Mouse (Mus musculus) ES-Bruce4 (cell line): ENCODE data around the gene Olfr1315-ps1. TPM values are rescaled to one million over a fixed set of nuclear protein-coding genes. Genes with fewer than 3 reads are reported as not detected.

Experiments used
- H3K27ac ChIP-seq: 2 replicates; pipeline ENCODE4 v1.5.1; 2012; ENCODE audit warnings: low read length, inconsistent platforms; ENCODE audit not compliant: insufficient read depth
- H3K27me3 ChIP-seq: 2 replicates; pipeline ENCODE4 v1.6.1; 2012; ENCODE audit warnings: mild to moderate bottlenecking, low read length, inconsistent platforms; ENCODE audit not compliant: control insufficient read depth, poor library complexity, insufficient read depth, severe bottlenecking
- H3K36me3 ChIP-seq: 2 replicates; pipeline ENCODE4 v1.6.1; 2012; ENCODE audit warnings: inconsistent platforms, mild to moderate bottlenecking, low read length, moderate library complexity; ENCODE audit not compliant: control insufficient read depth, poor library complexity, insufficient read depth, severe bottlenecking
- H3K4me1 ChIP-seq: one replicate; pipeline ENCODE4 v1.8.1; 2011; ENCODE audit warnings: low read length; ENCODE audit not compliant: control insufficient read depth, insufficient read depth
- H3K4me3 ChIP-seq: 2 replicates; pipeline ENCODE4 v1.5.1; 2011; ENCODE audit warnings: low read depth, mild to moderate bottlenecking, low read length
- H3K9ac ChIP-seq: 2 replicates; pipeline ENCODE4 v1.6.1; 2012; ENCODE audit warnings: low read depth, mild to moderate bottlenecking, inconsistent platforms; ENCODE audit not compliant: poor library complexity, severe bottlenecking
- H3K9me3 ChIP-seq: replicated peaks from 2 replicates; pipeline ENCODE4 v1.6.1; 2012; ENCODE audit warnings: mild to moderate bottlenecking, low read length, inconsistent platforms; ENCODE audit not compliant: control insufficient read depth, poor library complexity, insufficient read depth, severe bottlenecking
- CTCF ChIP-seq: IDR thresholded peaks from one replicate; pipeline ENCODE4 v1.8.1; 2011; ENCODE audit warnings: low read depth, low read length
- EP300 ChIP-seq: IDR thresholded peaks from 2 replicates; pipeline ENCODE4 v1.6.1; 2011; ENCODE audit warnings: low read depth, low read length; ENCODE audit not compliant: insufficient read depth
- POLR2A ChIP-seq: IDR thresholded peaks from one replicate; pipeline ENCODE4 v1.8.1; 2011; ENCODE audit warnings: low read length; ENCODE audit not compliant: insufficient read depth
- polyA plus RNA-seq: library from polyadenylated mRNA; stranded (reverse); fragments of >200 nt; gene quantifications from 2 replicates; pipeline ENCODE4 v1.2.4, GENCODE M21; 2011; ENCODE audit warnings: low read depth; ENCODE audit not compliant: missing spikeins, insufficient read depth, insufficient read length

The Olfr1315-ps1 gene
- polyA plus RNA-seq: not detected in 2 replicates

DNA sequence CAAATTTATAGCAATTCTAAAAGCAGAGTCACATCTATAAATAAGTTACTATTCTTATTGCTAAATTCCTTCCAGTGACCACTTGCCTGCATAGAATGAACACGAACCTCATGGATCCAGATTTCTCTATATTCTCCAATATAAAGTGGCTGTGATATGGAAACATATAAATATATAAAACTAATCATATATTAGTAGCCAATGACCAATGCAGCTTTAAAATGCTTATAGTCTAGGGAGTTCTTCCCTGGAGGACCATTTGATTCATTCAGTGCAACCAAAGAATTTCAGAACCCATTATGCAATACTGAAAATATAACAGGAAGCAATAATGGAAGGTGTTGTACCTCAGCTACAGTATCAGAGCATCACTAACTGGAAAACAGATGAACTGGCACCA is at the start of gene Olfr1315-ps1:
Gene Olfr1315-ps1 (minus strand): TSS at position 101 of the 400 bp plus-strand sequence.
- Histone ChIP-seq H3K9me3 (peaks cover 5% of the 10 kb centered on the region; the same call in 1 of the 2 replicates), H3K27me3 (no peaks in the 10 kb centered on the region), H3K36me3 (no peaks in the 10 kb centered on the region), H3K27ac (no peak within 1 kb of the TSS), H3K4me3 (no peak within 1 kb of the TSS), H3K4me1 (no peaks in the 10 kb centered on the region), H3K9ac (no peak within 1 kb of the TSS)
- no peak for TF ChIP-seq POLR2A
- no peak for TF ChIP-seq CTCF
- TF ChIP-seq EP300: no peak

GRCm38 (mm10) chr2:112153898-112154297 is 38.7 kb upstream of the Olfr1315-ps1 start, which contains the start of gene Olfr1318:
Gene Olfr1318 (plus strand): TSS chr2:112154198.
- no peak within 1 kb of the TSS for H3K4me3 ChIP-seq
- H3K4me1 ChIP-seq: no peaks in the 10 kb centered on the region
- no peak within 1 kb of the TSS for H3K27ac ChIP-seq
- H3K27me3 ChIP-seq: no peaks in the 10 kb centered on the region
- TF ChIP-seq POLR2A (no peak), CTCF (no peak), EP300 (no peak)
- H3K36me3 ChIP-seq: no peaks in the 10 kb centered on the region
- no peaks in the 10 kb centered on the region for H3K9me3 ChIP-seq
- no peak within 1 kb of the TSS for H3K9ac ChIP-seq

DNA sequence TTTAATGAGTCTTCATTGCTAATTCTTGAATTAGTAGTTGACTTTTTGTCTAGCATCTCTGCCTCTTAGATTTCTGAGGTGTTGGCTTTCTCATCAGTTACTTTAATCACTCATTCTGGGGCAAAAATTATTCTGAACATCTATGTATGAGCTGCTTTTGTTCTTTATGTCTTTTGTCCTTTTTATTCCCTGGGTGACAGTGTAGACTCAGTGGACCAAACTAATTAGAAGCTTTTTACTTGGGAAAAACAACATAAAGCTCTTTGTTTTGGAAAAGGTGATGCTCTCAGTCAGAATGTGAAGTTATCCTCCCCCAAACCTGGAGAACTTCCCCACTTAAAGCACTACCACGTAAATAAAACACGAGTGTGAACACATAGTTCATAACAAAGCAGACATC is 24.8 kb upstream of the Olfr1315-ps1 start, which contains the start of gene Olfr1317:
Gene Olfr1317 (plus strand): TSS at position 301 of the 400 bp plus-strand sequence.
- H3K36me3 ChIP-seq: no peaks in the 10 kb centered on the region
- H3K4me3 ChIP-seq: no peak within 1 kb of the TSS
- no peak within 1 kb of the TSS for H3K27ac ChIP-seq
- H3K27me3 ChIP-seq: no peaks in the 10 kb centered on the region
- no peaks in the 10 kb centered on the region for H3K9me3 ChIP-seq
- TF ChIP-seq CTCF: no peak
- no peak for TF ChIP-seq POLR2A
- no peak for TF ChIP-seq EP300
- H3K9ac ChIP-seq: no peak within 1 kb of the TSS
- H3K4me1 ChIP-seq: no peaks in the 10 kb centered on the region

DNA sequence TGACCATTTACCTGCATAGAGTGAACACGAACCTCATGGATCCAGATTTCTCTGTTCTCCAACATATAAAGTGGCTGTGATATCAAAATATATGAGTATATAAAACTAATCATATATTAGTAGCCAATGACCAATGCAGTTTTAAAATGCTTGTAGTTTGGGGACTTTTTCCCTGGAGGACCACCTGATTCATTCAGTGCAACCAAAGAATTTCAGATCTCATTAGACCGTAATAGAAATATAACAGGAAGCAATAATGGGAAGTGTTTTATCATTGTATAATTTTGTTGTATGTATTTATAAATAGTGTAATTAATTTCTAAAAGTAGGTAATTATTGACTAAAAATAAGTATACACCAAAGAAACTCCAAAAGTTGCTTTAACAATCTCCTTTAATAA is 19.6 kb upstream of the Olfr1315-ps1 start, which contains the start of gene Olfr1316:
Gene Olfr1316 (minus strand): TSS at position 101 of the 400 bp plus-strand sequence.
- Histone ChIP-seq H3K27ac (no peak within 1 kb of the TSS), H3K9me3 (no peaks in the 10 kb centered on the region), H3K9ac (no peak within 1 kb of the TSS), H3K36me3 (no peaks in the 10 kb centered on the region), H3K27me3 (no peaks in the 10 kb centered on the region), H3K4me3 (no peak within 1 kb of the TSS), H3K4me1 (no peaks in the 10 kb centered on the region)
- TF ChIP-seq EP300: no peak
- no peak for TF ChIP-seq CTCF

DNA sequence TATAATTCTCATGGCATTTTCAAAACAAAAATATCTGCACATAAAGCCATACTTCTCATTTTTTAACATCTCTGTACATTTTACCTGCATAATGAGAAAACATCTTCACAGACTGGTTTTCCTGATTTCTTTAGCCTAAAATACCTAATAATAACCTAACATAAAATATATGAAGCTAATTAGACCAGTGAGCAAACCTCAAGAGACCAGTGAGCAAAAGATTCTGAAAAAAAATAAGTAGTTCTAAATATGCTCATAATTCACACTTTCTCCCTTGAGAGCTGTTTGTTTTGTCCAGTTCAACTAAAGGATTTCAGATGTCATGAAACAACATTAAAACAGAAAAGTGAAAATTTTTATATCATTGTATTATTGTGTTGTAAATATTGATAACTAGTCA is 18.6 kb downstream of the Olfr1315-ps1 start, which contains the start of gene Olfr1314:
Gene Olfr1314 (minus strand): TSS at position 101 of the 400 bp plus-strand sequence.
- Histone ChIP-seq H3K27me3 (no peaks in the 10 kb centered on the region), H3K27ac (no peak within 1 kb of the TSS), H3K9me3 (no peaks in the 10 kb centered on the region; the same call in 1 of the 2 replicates), H3K9ac (no peak within 1 kb of the TSS), H3K36me3 (no peaks in the 10 kb centered on the region), H3K4me3 (no peak within 1 kb of the TSS), H3K4me1 (no peaks in the 10 kb centered on the region)
- TF ChIP-seq CTCF (no peak), EP300 (no peak), POLR2A (no peak)

- no peaks in the 10 kb centered on the region for H3K27me3 ChIP-seq
- H3K9ac ChIP-seq: no peak within 1 kb of the TSS
- TF ChIP-seq EP300 (no peak), CTCF (no peak), POLR2A (no peak)
- H3K36me3 ChIP-seq: no peaks in the 10 kb centered on the region
- H3K4me1 ChIP-seq: no peaks in the 10 kb centered on the region
- no peak within 1 kb of the TSS for H3K27ac ChIP-seq
- no peaks in the 10 kb centered on the region for H3K9me3 ChIP-seq
- no peak within 1 kb of the TSS for H3K4me3 ChIP-seq
Measured at GRCm38 (mm10) chr2:112077743-112078142, 37.5 kb downstream of the Olfr1315-ps1 start, which contains the start of gene Olfr1313. Gene Olfr1313 (minus strand): TSS chr2:112077843.

Other genes starting within 250 kb of the Olfr1315-ps1 start
- not detected in 2 replicates for gene Olfr1305, start 238.3 kb downstream of the Olfr1315-ps1 start, polyA plus RNA-seq
- not detected in 2 replicates for gene Olfr1306, start 199.2 kb downstream of the Olfr1315-ps1 start, polyA plus RNA-seq
- 0.06 TPM in 2 replicates for gene Olfr1307, start 166.0 kb downstream of the Olfr1315-ps1 start, polyA plus RNA-seq
- not detected in 2 replicates for gene Olfr1308, start 150.5 kb downstream of the Olfr1315-ps1 start, polyA plus RNA-seq
- 0.15 TPM in 1 of 2 replicates, not detected in the other for gene Olfr1309, start 125.2 kb downstream of the Olfr1315-ps1 start, polyA plus RNA-seq
- 0.12 and 0.18 TPM in 2 replicates for gene Olfr1310, start 102.7 kb downstream of the Olfr1315-ps1 start, polyA plus RNA-seq
- gene Olfr1311, start 91.0 kb downstream of the Olfr1315-ps1 start, polyA plus RNA-seq: not detected in 2 replicates
- gene Olfr1312, start 65.2 kb downstream of the Olfr1315-ps1 start, polyA plus RNA-seq: not detected in 2 replicates
- gene Olfr1313, start 37.6 kb downstream of the Olfr1315-ps1 start, polyA plus RNA-seq: not detected in 2 replicates
- not detected in 2 replicates for gene Olfr1314, start 18.7 kb downstream of the Olfr1315-ps1 start, polyA plus RNA-seq
- gene Olfr1316, start 19.5 kb upstream of the Olfr1315-ps1 start, polyA plus RNA-seq: not detected in 2 replicates
- gene Olfr1317, start 24.9 kb upstream of the Olfr1315-ps1 start, polyA plus RNA-seq: not detected in 2 replicates
- not detected in 2 replicates for gene Olfr1318, start 38.8 kb upstream of the Olfr1315-ps1 start, polyA plus RNA-seq
- 33.4 and 35.4 TPM in 2 replicates for gene Lpcat4, start 124.0 kb upstream of the Olfr1315-ps1 start, polyA plus RNA-seq
- gene Nutm1, start 143.9 kb upstream of the Olfr1315-ps1 start, polyA plus RNA-seq: not detected in 2 replicates
- 129 and 130 TPM in 2 replicates for gene Nop10, start 146.5 kb upstream of the Olfr1315-ps1 start, polyA plus RNA-seq
- 31.9 and 32.2 TPM in 2 replicates for gene Slc12a6, start 150.4 kb upstream of the Olfr1315-ps1 start, polyA plus RNA-seq
- gene Gm21985, start 150.9 kb upstream of the Olfr1315-ps1 start, polyA plus RNA-seq: 2.2 and 2.3 TPM in 2 replicates